In the genomic region with DNA sequence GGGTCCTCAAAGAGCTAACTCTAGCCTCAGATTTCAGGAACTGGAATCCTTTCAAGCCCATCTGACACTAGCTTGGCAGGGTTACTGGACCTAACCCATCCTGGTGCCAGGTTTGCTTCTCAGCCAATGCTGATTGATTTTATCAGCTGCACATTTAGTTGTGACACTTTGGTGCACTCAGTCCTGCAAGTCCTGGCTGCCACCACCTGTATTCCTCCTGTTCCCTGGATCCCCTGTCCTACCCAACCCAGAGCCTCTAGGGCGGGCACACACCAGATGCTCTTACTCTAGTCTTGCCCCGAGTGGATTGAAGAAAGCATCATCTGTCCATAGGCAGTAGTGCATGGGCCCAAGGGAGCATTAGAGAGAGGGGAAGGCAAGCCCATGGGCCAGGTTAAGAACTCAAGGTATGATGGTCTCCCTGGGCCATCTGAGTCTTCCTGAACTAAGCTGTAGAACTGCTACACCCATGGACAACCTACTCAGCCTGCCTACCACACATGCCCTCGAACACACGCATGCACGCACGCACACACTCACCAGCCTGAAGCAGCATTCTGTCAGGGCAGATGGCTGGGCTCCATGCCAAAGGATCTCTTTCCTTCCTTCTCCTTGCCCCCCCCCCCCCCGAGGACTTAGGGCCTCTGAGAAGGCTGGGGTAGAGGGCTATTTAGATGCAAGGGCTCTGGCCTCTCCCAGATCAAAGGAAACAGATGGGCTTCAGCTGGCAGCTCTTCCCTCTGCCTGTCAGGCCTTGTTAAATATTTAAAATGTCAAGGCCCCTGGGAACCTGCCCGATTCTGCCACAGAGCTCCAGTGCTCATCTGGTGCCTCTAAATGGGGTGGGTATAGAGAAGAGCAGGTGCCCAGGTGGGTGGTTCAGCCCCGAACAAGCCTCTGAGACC, we compare ENCODE assay signal across 8 mouse cellular contexts. TPM values are rescaled to one million over a fixed set of nuclear protein-coding genes. Genes with fewer than 3 reads are reported as not detected.
DNase-seq lines count a peak whose midpoint lies in the region; ATAC-seq and TF ChIP-seq lines count a peak whose summit lies in the region.

No protein-coding gene starts in this region.

- no peak for TF ChIP-seq EP300 in lung, postnatal 0 days (IDR thresholded peaks at IDR 0.05)

- no peak for ATAC-seq in lung, postnatal 0 days
- ATAC-seq in neural tube, embryonic 15.5 days (ENCODE audit: low FRiP score), result peak; percentile 45; the same call in 1 of the 2 replicates
- no peak for ATAC-seq in erythroblast, adult 5-6 weeks (replicated peaks; ENCODE audit: low FRiP score, poor library complexity, severe bottlenecking)
- no peak for ATAC-seq in inflammation-experienced regulatory T-cells, adult 6 months

- H3K4me3 ChIP-seq in lung, postnatal 0 days (ENCODE audit: low read depth, low read length), result no peak overlapping the region
- H3K4me3 ChIP-seq in lung, adult 2 months (replicated peaks; ENCODE audit: extremely low read depth, low read depth, low read length), result no peak overlapping the region
- no peak overlapping the region for H3K4me3 ChIP-seq in cerebellum, adult 2 months (replicated peaks; ENCODE audit: insufficient read depth, low read depth, low read length)
- H3K4me3 ChIP-seq in hindbrain, embryonic 10.5 days, result no peak overlapping the region
- H3K4me3 ChIP-seq in neural tube, embryonic 15.5 days (replicated peaks), result no peak overlapping the region

- H3K27me3 ChIP-seq in lung, postnatal 0 days (replicated peaks; ENCODE audit: insufficient read depth, low read length), result no peaks in the 10 kb centered on the region
- H3K27me3 ChIP-seq in cerebellum, adult 2 months (ENCODE audit: control insufficient read depth, insufficient read depth, low read length), result no peaks in the 10 kb centered on the region
- peaks cover 35% of the 10 kb centered on the region for H3K27me3 ChIP-seq in hindbrain, embryonic 10.5 days (ENCODE audit: insufficient read depth, poor library complexity, severe bottlenecking)
- H3K27me3 ChIP-seq in neural tube, embryonic 15.5 days (replicated peaks), result no peaks in the 10 kb centered on the region

- peak; percentile 12 for DNase-seq in lung, postnatal 0 days (ENCODE audit: low spot score)
- DNase-seq in lung, adult 2 months, result no peak
- DNase-seq in cerebellum, adult 2 months, result peak; percentile 80 to 81
- DNase-seq in hindbrain, embryonic 10.5 days (ENCODE audit: low spot score), result peak; percentile 7
- no peak for DNase-seq in spleen, adult 18-20 months

- no peaks in the 10 kb centered on the region for H3K4me1 ChIP-seq in lung, postnatal 0 days (ENCODE audit: insufficient read depth, low read depth, low read length)
- no peaks in the 10 kb centered on the region for H3K4me1 ChIP-seq in lung, adult 2 months (ENCODE audit: control insufficient read depth, insufficient read depth, low read length)
- H3K4me1 ChIP-seq in cerebellum, adult 2 months (ENCODE audit: control insufficient read depth, insufficient read depth, low read length), result peaks cover 45% of the 10 kb centered on the region
- no peaks in the 10 kb centered on the region for H3K4me1 ChIP-seq in hindbrain, embryonic 10.5 days (replicated peaks)
- H3K4me1 ChIP-seq in neural tube, embryonic 15.5 days, result no peaks in the 10 kb centered on the region

- 54% methylated on average over 8 of the region's 9 CpGs for WGBS in lung, postnatal 0 days
- 56% methylated on average over 9 of the region's 9 CpGs for WGBS in lung, adult 2 months
- 11% methylated on average over 9 of the region's 9 CpGs for WGBS in cerebellum, adult 2 months
- WGBS in hindbrain, embryonic 10.5 days, result 67% methylated on average over 9 of the region's 9 CpGs
- WGBS in neural tube, embryonic 15.5 days, result 51% methylated on average over 9 of the region's 9 CpGs

- H3K9ac ChIP-seq in lung, postnatal 0 days (replicated peaks; ENCODE audit: low read depth), result no peak overlapping the region
- no peak overlapping the region for H3K9ac ChIP-seq in neural tube, embryonic 15.5 days (replicated peaks)

- no peak for TF ChIP-seq CTCF in lung, postnatal 0 days (IDR thresholded peaks at IDR 0.05)
- no peak for TF ChIP-seq CTCF in lung, adult 2 months (IDR thresholded peaks at IDR 0.05; ENCODE audit: insufficient read depth, low read length)
- TF ChIP-seq CTCF in cerebellum, adult 2 months (IDR thresholded peaks at IDR 0.05; ENCODE audit: borderline replicate concordance, insufficient read depth, low read depth, low read length), result no peak

- H3K36me3 ChIP-seq in lung, postnatal 0 days (ENCODE audit: insufficient read depth, low read length), result no peaks in the 10 kb centered on the region
- no peaks in the 10 kb centered on the region for H3K36me3 ChIP-seq in hindbrain, embryonic 10.5 days
- 0 out of 2 replicates have a peak, but pooled peaks cover 4% of the 10 kb centered on the region for H3K36me3 ChIP-seq in neural tube, embryonic 15.5 days

- H3K4me2 ChIP-seq in lung, postnatal 0 days (replicated peaks; ENCODE audit: low read depth, low read length), result no peak overlapping the region
- H3K4me2 ChIP-seq in neural tube, embryonic 15.5 days, result no peak overlapping the region

- no peak for TF ChIP-seq POLR2A in lung, adult 2 months (IDR thresholded peaks at IDR 0.05; ENCODE audit: borderline replicate concordance, extremely low read depth, low read depth, low read length)
- TF ChIP-seq POLR2A in cerebellum, adult 2 months (IDR thresholded peaks at IDR 0.05; ENCODE audit: borderline replicate concordance, insufficient read depth, low read length), result no peak

- H3K9me3 ChIP-seq in lung, postnatal 0 days (ENCODE audit: low read length), result no peaks in the 10 kb centered on the region
- no peaks in the 10 kb centered on the region for H3K9me3 ChIP-seq in hindbrain, embryonic 10.5 days
- no peaks in the 10 kb centered on the region for H3K9me3 ChIP-seq in neural tube, embryonic 15.5 days (replicated peaks)

- H3K27ac ChIP-seq in lung, postnatal 0 days (ENCODE audit: low read length), result no peak overlapping the region
- peak overlapping the region; percentile 97 for H3K27ac ChIP-seq in cerebellum, adult 2 months (ENCODE audit: insufficient read depth, low read length)
- no peak overlapping the region for H3K27ac ChIP-seq in hindbrain, embryonic 10.5 days
- no peak overlapping the region for H3K27ac ChIP-seq in neural tube, embryonic 15.5 days (replicated peaks)

RNA-seq across cellular contexts. Expression of gene Atp2b3, which starts 21.7 kb away (rescaled TPM):
- not detected in 2 replicates for polyA plus RNA-seq in lung, postnatal 0 days (2015; fragmentation: Nextera tagmentation; extraction: Ambion mirVana)
- 0.04 TPM in 1 of 2 replicates, not detected in the other for polyA plus RNA-seq in lung, adult 2 months (2012; rRNA removed)
- 113 and 144 TPM in 2 replicates for polyA plus RNA-seq in cerebellum, adult 2 months (2012; rRNA removed)
- 0.21 and 0.42 TPM in 2 replicates for polyA plus RNA-seq in hindbrain, embryonic 10.5 days (2016; fragmentation: Nextera tagmentation; extraction: Ambion mirVana)
- 6.1 and 7.0 TPM in 2 replicates for polyA plus RNA-seq in neural tube, embryonic 15.5 days (2015; fragmentation: Nextera tagmentation; extraction: Ambion mirVana)
- not detected in 2 replicates for total RNA-seq in erythroblast, adult 5-6 weeks (2015; ENCODE audit: low replicate concordance)
- total RNA-seq in erythroblast, adult 5-6 weeks (2017; ENCODE audit: low replicate concordance), result not detected in 2 replicates
- not detected for polyA plus RNA-seq in inflammation-experienced regulatory T-cells, adult 6 months (2017; shearing (Covaris generic))

RNA-seq across cellular contexts. Expression of gene Bgn, which starts 41.2 kb away (rescaled TPM):
- polyA plus RNA-seq in lung, postnatal 0 days (2015; fragmentation: Nextera tagmentation; extraction: Ambion mirVana), result 175 and 176 TPM in 2 replicates
- 656 and 780 TPM in 2 replicates for polyA plus RNA-seq in lung, adult 2 months (2012; rRNA removed)
- polyA plus RNA-seq in cerebellum, adult 2 months (2012; rRNA removed), result 14.2 and 17.2 TPM in 2 replicates
- polyA plus RNA-seq in hindbrain, embryonic 10.5 days (2016; fragmentation: Nextera tagmentation; extraction: Ambion mirVana), result 17.0 and 24.3 TPM in 2 replicates
- polyA plus RNA-seq in neural tube, embryonic 15.5 days (2015; fragmentation: Nextera tagmentation; extraction: Ambion mirVana), result 29.1 and 33.4 TPM in 2 replicates
- 0.63 and 3.5 TPM in 2 replicates for total RNA-seq in erythroblast, adult 5-6 weeks (2015; ENCODE audit: low replicate concordance)
- 2.5 TPM in 1 of 2 replicates, not detected in the other for total RNA-seq in erythroblast, adult 5-6 weeks (2017; ENCODE audit: low replicate concordance)
- polyA plus RNA-seq in inflammation-experienced regulatory T-cells, adult 6 months (2017; shearing (Covaris generic)), result 1 to 10 TPM in 1 of 3 experiments, not detected in 2; 1.1 TPM

Comparison
In these comparisons a context has a peak if more than half of its experiments do, and no peak if none do; other contexts are left out.
1. DNase-seq: peak in lung, postnatal 0 days (single experiment), cerebellum, adult 2 months (2 of 2) and hindbrain, embryonic 10.5 days (single experiment); none in lung, adult 2 months (single experiment) and spleen, adult 18-20 months (0 of 2).
2. RNA of gene Atp2b3, which starts 21.7 kb away (polyA plus RNA-seq): 113 to 144 TPM in cerebellum, adult 2 months; 6.1 to 7.0 TPM in neural tube, embryonic 15.5 days, 0.21 to 0.42 TPM in hindbrain, embryonic 10.5 days, 0.04 TPM in lung, adult 2 months, not detected in lung, postnatal 0 days and not detected in inflammation-experienced regulatory T-cells, adult 6 months; every median in the first group is over 10 times any median in the second.